Mouse (Mus musculus) ES-E14 (cell line): Measurements from ENCODE around the gene Hdac11. TPM values are rescaled to one million over a fixed set of nuclear protein-coding genes. Genes with fewer than 3 reads are reported as not detected.

ENCODE experiments used
- DNase-seq: peaks from one replicate; pipeline ENCODE4 v3.0.0-alpha.2; 2013; ENCODE audit warnings: low read depth, low spot score
- H3K27ac ChIP-seq: 2 replicates; pipeline ENCODE4 v1.5.1; 2012; ENCODE audit warnings: low read depth, mild to moderate bottlenecking, low read length, moderate library complexity, mixed read lengths; ENCODE audit not compliant: poor library complexity, insufficient read depth, severe bottlenecking
- H3K36me3 ChIP-seq: 2 replicates; pipeline ENCODE4 v1.6.1; 2012; ENCODE audit warnings: mild to moderate bottlenecking, low read length, moderate library complexity, mixed read lengths; ENCODE audit not compliant: control insufficient read depth, poor library complexity, insufficient read depth, severe bottlenecking
- H3K4me1 ChIP-seq, 2 experiments: fragments of 150-350 bp in 1 of 2; sonication (generic) in 1 of 2; 2 replicates each; pipeline ENCODE4 v1.6.1; 2012; ENCODE audit warnings: low read length in 2 of 2, mild to moderate bottlenecking in 1 of 2, mixed read lengths in 1 of 2; ENCODE audit not compliant: control insufficient read depth in 2 of 2, insufficient read depth in 2 of 2, poor library complexity in 1 of 2
- H3K4me3 ChIP-seq, 2 experiments: fragments of 150-350 bp in 1 of 2; sonication (generic) in 1 of 2; 2 replicates each; pipeline ENCODE4 v1.5.1; 2012; ENCODE audit warnings: low read length in 2 of 2, low read depth in 1 of 2, mild to moderate bottlenecking in 1 of 2, mixed read lengths in 1 of 2; ENCODE audit not compliant: insufficient read depth in 1 of 2, poor library complexity in 1 of 2, severe bottlenecking in 1 of 2
- H3K9ac ChIP-seq: 2 replicates; pipeline ENCODE4 v1.6.1; 2012; ENCODE audit warnings: low read depth, mild to moderate bottlenecking, low read length, mixed read lengths; ENCODE audit not compliant: poor library complexity, insufficient read depth, severe bottlenecking
- H3K9me3 ChIP-seq: fragments of 150-350 bp; sonication (generic); 2 replicates; pipeline ENCODE4 v1.6.1; 2012; ENCODE audit warnings: low read depth, mild to moderate bottlenecking, low read length; ENCODE audit not compliant: control insufficient read depth, insufficient read depth
- CHD2 ChIP-seq: IDR thresholded peaks from 2 replicates; pipeline ENCODE4 v1.6.1; 2014; ENCODE audit warnings: mild to moderate bottlenecking, low read depth, low read length, inconsistent platforms
- HCFC1 ChIP-seq: IDR thresholded peaks from 2 replicates; pipeline ENCODE4 v1.6.1; 2012; ENCODE audit warnings: low read length, inconsistent platforms, borderline replicate concordance; ENCODE audit not compliant: insufficient read depth
- MAFK ChIP-seq: IDR thresholded peaks from 2 replicates; pipeline ENCODE4 v1.6.1; 2014; ENCODE audit warnings: mild to moderate bottlenecking, low read depth, low read length, inconsistent platforms; ENCODE audit not compliant: insufficient read depth
- ZC3H11A ChIP-seq: IDR thresholded peaks from 2 replicates; pipeline ENCODE4 v1.6.1; 2012; ENCODE audit warnings: low read depth, mild to moderate bottlenecking, inconsistent platforms, low read length, borderline replicate concordance
- ZNF384 ChIP-seq: IDR thresholded peaks from 2 replicates; pipeline ENCODE4 v1.6.1; 2012; ENCODE audit warnings: low read depth, low read length, inconsistent platforms
- in situ Hi-C, 2 experiments: fragments of 600-800 bp; cut with MboI; formaldehyde crosslinking; loops; one replicate each; pipeline ENCODE4 v1.15.1; 2025; ENCODE audit warnings: low sequenced_read_pairs in 2 of 2, inconsistent platforms in 1 of 2; ENCODE audit not compliant: unreplicated experiment in 2 of 2
- total RNA-seq: library from RNA; depleted of rRNA; stranded (reverse); fragments of 300-350 nt; gene quantifications from 2 replicates; pipeline ENCODE4 v1.2.3, GENCODE M21; 2012

Gene Hdac11
- total RNA-seq, 1 experiment = 2.6 TPM

DNA sequence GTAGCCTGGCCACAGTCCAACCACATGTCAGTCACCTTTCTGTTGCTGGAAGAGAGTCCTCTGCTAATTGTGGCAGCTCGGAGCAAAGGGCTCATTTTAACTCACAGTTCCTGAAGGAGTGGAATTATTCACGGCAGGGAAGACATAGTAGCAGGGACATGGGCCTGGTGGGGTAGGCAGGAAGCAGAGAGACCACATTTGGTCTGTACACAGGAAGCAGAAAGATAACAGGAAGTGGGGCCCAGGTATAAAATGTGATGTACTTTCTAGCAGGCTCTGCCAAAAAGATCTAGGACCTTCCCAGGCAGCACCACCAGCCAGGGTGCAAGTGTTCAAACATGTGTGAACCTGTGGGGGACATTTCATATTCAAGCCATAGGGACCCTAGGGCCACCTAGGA is 15.9 kb downstream of the Hdac11 start:
- no peak for DNase-seq

DNA sequence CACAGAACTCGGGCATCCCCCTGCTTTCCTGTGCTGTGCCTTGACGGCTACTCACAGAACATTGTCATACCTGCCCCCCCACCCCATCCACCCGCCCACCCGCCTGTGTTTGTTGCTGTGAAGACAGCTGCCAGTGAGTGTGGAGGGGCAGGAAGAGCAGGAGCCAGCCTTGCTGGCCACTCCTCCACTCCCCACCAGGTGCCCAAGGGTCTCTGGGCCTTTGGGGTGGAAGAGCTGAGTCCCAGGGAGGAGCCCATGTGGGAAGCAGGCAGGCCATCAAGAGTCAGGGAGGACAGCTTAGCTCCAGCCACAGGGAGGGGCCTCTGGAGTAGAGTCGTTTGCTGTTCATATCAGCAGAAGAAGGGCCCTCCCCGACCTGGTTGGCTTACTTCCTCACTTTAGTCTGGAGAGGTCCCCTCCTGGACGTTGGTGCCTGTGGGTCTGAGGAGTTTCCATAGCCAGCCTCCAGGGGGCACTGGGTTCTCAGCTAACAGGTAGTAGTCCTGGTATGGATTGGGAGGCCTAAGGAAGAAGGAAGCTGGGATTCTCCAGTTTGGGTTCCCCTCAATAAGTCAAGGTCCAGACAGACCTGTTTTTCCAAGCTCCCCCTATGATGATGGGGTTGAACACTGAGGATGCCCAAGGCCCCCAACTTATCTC is 16.9 kb downstream of the Hdac11 start:
- no peak overlapping the region for H3K9ac ChIP-seq
- DNase-seq = no peak
- no peak overlapping the region for H3K4me3 ChIP-seq
- no peak overlapping the region for H3K27ac ChIP-seq
- H3K9me3 ChIP-seq = no peaks in the 10 kb centered on the region
- no peaks in the 10 kb centered on the region; the same call in 1 of the 2 replicates for H3K36me3 ChIP-seq
- no peak for TF ChIP-seq HCFC1
- TF ChIP-seq ZNF384 = no peak
- peak; percentile 26; the same call in 1 of the 2 replicates for TF ChIP-seq ZC3H11A
- no peak for TF ChIP-seq MAFK
- TF ChIP-seq CHD2 = no peak
- in situ Hi-C loops = loop anchor here (10.0 to 25.0 kb wide), 2 partner anchors 89 to 241 kb away; partner anchors contain the start of gene Wnt7a (in 1 of the 2)
- H3K4me1 ChIP-seq = no peaks in the 10 kb centered on the region

More for the DNA sequence above, 15.9 kb downstream of the Hdac11 start:
- TF ChIP-seq CHD2 = no peak
- no peak for TF ChIP-seq ZNF384
- TF ChIP-seq HCFC1 = no peak
- no peak for TF ChIP-seq MAFK
- no peak for TF ChIP-seq ZC3H11A
- Histone ChIP-seq H3K4me1 (no peaks in the 10 kb centered on the region), H3K4me3 (no peak overlapping the region), H3K36me3 (no peaks in the 10 kb centered on the region; the same call in 1 of the 2 replicates), H3K9me3 (no peaks in the 10 kb centered on the region), H3K9ac (no peak overlapping the region), H3K27ac (no peak overlapping the region)
- in situ Hi-C loops = loop anchor here (10.0 to 25.0 kb wide), 2 partner anchors 90 to 242 kb away; partner anchors contain the start of gene Wnt7a (in 1 of the 2)

DNA sequence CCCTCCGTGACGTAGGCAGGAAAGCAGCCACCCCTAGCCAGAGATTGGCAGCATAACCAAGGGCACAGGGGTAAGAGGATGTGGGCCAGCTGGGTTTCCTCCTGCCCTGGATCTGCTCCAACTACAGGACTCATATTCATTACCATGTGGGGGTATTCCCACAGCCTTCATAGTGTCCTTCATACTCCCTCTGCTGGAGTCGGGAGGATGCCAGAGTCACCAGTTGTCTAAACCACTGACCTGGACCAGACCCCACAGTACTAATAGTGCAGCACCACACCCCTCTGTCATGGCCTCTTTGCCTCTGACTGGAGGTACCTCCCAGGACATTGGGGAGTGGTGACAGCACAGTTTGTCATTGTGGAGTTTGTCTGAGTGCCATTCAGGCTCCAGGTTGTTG is 17.7 kb downstream of the Hdac11 start:
- no peaks in the 10 kb centered on the region; the same call in 1 of the 2 replicates for H3K36me3 ChIP-seq
- no peak overlapping the region for H3K9ac ChIP-seq
- DNase-seq = no peak
- no peak overlapping the region for H3K27ac ChIP-seq
- in situ Hi-C loops = loop anchor here (10.0 to 25.0 kb wide), 2 partner anchors 88 to 241 kb away; partner anchors contain the start of gene Wnt7a (in 1 of the 2)
- no peak for TF ChIP-seq MAFK
- no peak for TF ChIP-seq ZNF384
- TF ChIP-seq CHD2 = no peak
- TF ChIP-seq HCFC1 = no peak
- no peak for TF ChIP-seq ZC3H11A
- no peaks in the 10 kb centered on the region for H3K4me1 ChIP-seq
- H3K9me3 ChIP-seq = no peaks in the 10 kb centered on the region
- no peak overlapping the region for H3K4me3 ChIP-seq

DNA sequence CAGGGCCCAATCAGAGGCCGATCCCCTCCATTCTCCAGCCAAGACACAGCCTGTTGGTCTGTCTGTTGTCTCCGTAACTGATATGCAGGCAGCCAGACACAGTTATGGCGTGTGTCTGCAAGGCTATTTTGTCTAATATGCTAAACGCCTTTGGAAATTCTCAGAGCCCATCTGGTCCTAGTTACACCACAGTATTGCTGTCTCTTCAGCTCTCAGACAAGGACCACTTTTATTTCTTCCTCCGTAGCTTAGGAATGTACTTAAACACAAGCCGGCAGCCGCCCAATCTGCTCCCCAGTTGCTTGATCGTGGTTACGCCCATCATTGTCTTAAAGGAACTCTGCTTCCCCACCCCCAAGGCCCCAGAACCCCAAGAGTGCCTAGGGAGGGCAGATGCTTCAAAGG is 24.3 kb downstream of the Hdac11 start:
- in situ Hi-C loops = no loop called here
- Histone ChIP-seq H3K27ac (no peak overlapping the region), H3K9ac (no peak overlapping the region), H3K36me3 (no peaks in the 10 kb centered on the region), H3K9me3 (no peaks in the 10 kb centered on the region), H3K4me1 (no peaks in the 10 kb centered on the region), H3K4me3 (no peak overlapping the region)
- TF ChIP-seq ZC3H11A (no peak), MAFK (no peak), HCFC1 (no peak), CHD2 (no peak), ZNF384 (no peak)
- DNase-seq = no peak
